Mouse (Mus musculus) brain, adult 2 months (tissue): ENCODE results near the gene Insl6.

Experiments used
- DNase-seq: peaks from one replicate; pipeline ENCODE4 v3.0.0; 2011; ENCODE audit warnings: low read depth, low spot score

Gene Insl6

GRCm38 (mm10) chr19:29325053-29325851 lies at the start of gene Insl6:
Insl6 (minus strand) TSS chr19:29325356.
- DNase-seq = peak; percentile 43

- DNase-seq = no peak
These were observed 49.8 kb upstream of the Insl6 start for GRCm38 (mm10) chr19:29374947-29375346.

GRCm38 (mm10) chr19:29373438-29373837 lies 48.3 kb upstream of the Insl6 start:
- peak; percentile 40 for DNase-seq

GRCm38 (mm10) chr19:29372621-29373020 lies 47.5 kb upstream of the Insl6 start:
- DNase-seq = no peak

GRCm38 (mm10) chr19:29372138-29372537 lies 47.0 kb upstream of the Insl6 start:
- peak; percentile 69 for DNase-seq

- DNase-seq = no peak
These were observed 46.3 kb upstream of the Insl6 start for GRCm38 (mm10) chr19:29371284-29372081.

- no peak for DNase-seq
These were observed 45.6 kb upstream of the Insl6 start for GRCm38 (mm10) chr19:29370545-29371283.

- no peak for DNase-seq
These were observed 45.0 kb upstream of the Insl6 start for GRCm38 (mm10) chr19:29370112-29370511.

GRCm38 (mm10) chr19:29368671-29369309 lies 43.6 kb upstream of the Insl6 start:
- no peak for DNase-seq

- no peak for DNase-seq
These were observed 42.9 kb upstream of the Insl6 start for GRCm38 (mm10) chr19:29368041-29368440.

- DNase-seq = peak; percentile 81
These were observed 41.9 kb upstream of the Insl6 start, which contains the start of the genes Plgrkt and Cd274 for GRCm38 (mm10) chr19:29366969-29367622. Plgrkt (minus strand) TSS chr19:29367390. Cd274 (plus strand) TSS chr19:29367455.

GRCm38 (mm10) chr19:29366226-29366968 lies 41.2 kb upstream of the Insl6 start:
- DNase-seq = no peak

GRCm38 (mm10) chr19:29365105-29365504 lies 39.9 kb upstream of the Insl6 start:
- DNase-seq = peak; percentile 21

- no peak for DNase-seq
These were observed 38.9 kb upstream of the Insl6 start for GRCm38 (mm10) chr19:29364076-29364475.

GRCm38 (mm10) chr19:29363557-29363956 lies 38.4 kb upstream of the Insl6 start:
- DNase-seq = no peak

GRCm38 (mm10) chr19:29362173-29362930 lies 37.2 kb upstream of the Insl6 start:
- no peak for DNase-seq

- peak; percentile 99 for DNase-seq
These were observed 36.4 kb upstream of the Insl6 start for GRCm38 (mm10) chr19:29361468-29362130.

- no peak for DNase-seq
These were observed 35.1 kb upstream of the Insl6 start for GRCm38 (mm10) chr19:29360251-29360650.

- peak; percentile 34 for DNase-seq
These were observed 31.1 kb upstream of the Insl6 start for GRCm38 (mm10) chr19:29356281-29356680.
